In genomic region chr15:101966808-101967207, GRCm38 (mm10) we compare ENCODE assay signal across 17 mouse cellular contexts. TPM values are rescaled to one million over a fixed set of nuclear protein-coding genes. Genes with fewer than 3 reads are reported as not detected.
DNase-seq lines count a peak whose midpoint lies in the region; ATAC-seq and TF ChIP-seq lines count a peak whose summit lies in the region.
"Had no signal": no experiment of that assay in that cellular context is flagged by ENCODE, and none has a peak within 500 bp of the region (broad histone marks: within the 10 kb centered on the region; RNA-seq: fewer than 3 reads in every experiment).

No protein-coding gene starts in this region.

- H3K27me3 ChIP-seq in kidney, embryonic 16.5 days (ENCODE audit: insufficient read depth, low read length): no peaks in the 10 kb centered on the region
- H3K27me3 ChIP-seq in intestine, postnatal 0 days (replicated peaks; ENCODE audit: control insufficient read depth, insufficient read depth, low read length): no peaks in the 10 kb centered on the region
- 0 out of 2 replicates have a peak, but pooled peaks cover 3% of the 10 kb centered on the region for H3K27me3 ChIP-seq in neural tube, embryonic 15.5 days (replicated peaks)
- H3K27me3 ChIP-seq: neural tube, embryonic 13.5 days had no signal

- no peaks in the 10 kb centered on the region for H3K9me3 ChIP-seq in kidney, embryonic 16.5 days (ENCODE audit: low read length)
- no peaks in the 10 kb centered on the region for H3K9me3 ChIP-seq in intestine, postnatal 0 days (ENCODE audit: control insufficient read depth)
- H3K9me3 ChIP-seq in neural tube, embryonic 15.5 days (replicated peaks): no peaks in the 10 kb centered on the region
- H3K9me3 ChIP-seq: liver, embryonic 12.5 days; megakaryocyte, embryonic 14.5 days; neural tube, embryonic 13.5 days had no signal

- no peak overlapping the region for H3K4me3 ChIP-seq in kidney, embryonic 16.5 days (ENCODE audit: low read length)
- no peak overlapping the region for H3K4me3 ChIP-seq in intestine, postnatal 0 days (ENCODE audit: low read depth, low read length)
- no peak overlapping the region for H3K4me3 ChIP-seq in neural tube, embryonic 15.5 days (replicated peaks)
- H3K4me3 ChIP-seq: liver, embryonic 12.5 days; megakaryocyte, embryonic 14.5 days; neural tube, embryonic 13.5 days had no signal

- peak; percentile 27 for DNase-seq in kidney, adult 11 months
- DNase-seq in heart, postnatal 10 days: peak; percentile 41 to 54
- peak; percentile 91 for DNase-seq in lung, postnatal 36 days
- DNase-seq in layer of hippocampus, adult 9-11 months: no peak
- DNase-seq: adrenal gland, postnatal 14 days; cerebellum, postnatal 14 days; thymus, postnatal 36 days had no signal

- no peak overlapping the region for H3K27ac ChIP-seq in kidney, embryonic 16.5 days (ENCODE audit: low read length)
- no peak overlapping the region for H3K27ac ChIP-seq in intestine, postnatal 0 days (ENCODE audit: low read depth, low read length)
- H3K27ac ChIP-seq in neural tube, embryonic 15.5 days (replicated peaks): no peak overlapping the region
- H3K27ac ChIP-seq: hindbrain, embryonic 14.5 days; liver, embryonic 12.5 days; neural tube, embryonic 13.5 days had no signal

- no peak for ATAC-seq in kidney, embryonic 16.5 days (ENCODE audit: low FRiP score, low TSS enrichment)
- ATAC-seq in intestine, postnatal 0 days: peak; percentile 42; the same call in 1 of the 2 replicates
- ATAC-seq in neural tube, embryonic 15.5 days (ENCODE audit: low FRiP score): no peak
- ATAC-seq: liver, embryonic 12.5 days had no signal

- 0 out of 2 replicates have a peak, but pooled peaks cover 6% of the 10 kb centered on the region for H3K4me1 ChIP-seq in kidney, embryonic 16.5 days (ENCODE audit: insufficient read depth, low read length)
- no peaks in the 10 kb centered on the region for H3K4me1 ChIP-seq in intestine, postnatal 0 days (replicated peaks; ENCODE audit: control insufficient read depth, insufficient read depth, low read length)
- no peaks in the 10 kb centered on the region for H3K4me1 ChIP-seq in neural tube, embryonic 15.5 days
- H3K4me1 ChIP-seq: liver, embryonic 12.5 days; neural tube, embryonic 13.5 days had no signal

- H3K36me3 ChIP-seq in kidney, embryonic 16.5 days (ENCODE audit: insufficient read depth, low read length): no peaks in the 10 kb centered on the region
- H3K36me3 ChIP-seq in intestine, postnatal 0 days (ENCODE audit: control insufficient read depth, insufficient read depth): no peaks in the 10 kb centered on the region
- H3K36me3 ChIP-seq in neural tube, embryonic 15.5 days: no peaks in the 10 kb centered on the region
- H3K36me3 ChIP-seq: liver, embryonic 12.5 days; neural tube, embryonic 13.5 days had no signal

- no peak overlapping the region for H3K9ac ChIP-seq in kidney, embryonic 16.5 days (replicated peaks; ENCODE audit: low read length)
- no peak overlapping the region for H3K9ac ChIP-seq in intestine, postnatal 0 days (ENCODE audit: low read depth, low read length)
- no peak overlapping the region for H3K9ac ChIP-seq in neural tube, embryonic 15.5 days (replicated peaks)
- H3K9ac ChIP-seq: hindbrain, embryonic 14.5 days; liver, embryonic 12.5 days; neural tube, embryonic 13.5 days had no signal

- no peak for TF ChIP-seq CTCF in intestine, postnatal 0 days (IDR thresholded peaks at IDR 0.05; ENCODE audit: low read depth)

- no peak overlapping the region for H3K4me2 ChIP-seq in kidney, embryonic 16.5 days (replicated peaks; ENCODE audit: low read depth, low read length)
- H3K4me2 ChIP-seq in intestine, postnatal 0 days (replicated peaks; ENCODE audit: low read depth): no peak overlapping the region
- no peak overlapping the region for H3K4me2 ChIP-seq in neural tube, embryonic 15.5 days
- H3K4me2 ChIP-seq: hindbrain, embryonic 14.5 days; liver, embryonic 12.5 days; neural tube, embryonic 13.5 days had no signal

- WGBS in kidney, embryonic 16.5 days: 72% methylated on average over 8 of the region's 8 CpGs
- 61% methylated on average over 8 of the region's 8 CpGs for WGBS in intestine, postnatal 0 days
- WGBS in neural tube, embryonic 15.5 days: 78% methylated on average over 8 of the region's 8 CpGs

- intact Hi-C loops in heart, postnatal 10 days (cut with DNase I): no loop called here

RNA-seq across cellular contexts. Expression of gene Krt78, which starts 12.7 kb away (rescaled TPM):
- polyA plus RNA-seq in kidney, embryonic 16.5 days (2015; fragmentation: Nextera tagmentation; extraction: Ambion mirVana): 0.06 and 0.16 TPM in 2 replicates
- not detected for total RNA-seq in heart, postnatal 10 days (2021)
- polyA plus RNA-seq in intestine, postnatal 0 days (2015; fragmentation: Nextera tagmentation; extraction: Ambion mirVana): 0.03 and 0.07 TPM in 2 replicates
- 0.05 TPM in 2 replicates for polyA plus RNA-seq in neural tube, embryonic 15.5 days (2015; fragmentation: Nextera tagmentation; extraction: Ambion mirVana)
- total RNA-seq: adrenal gland, postnatal 14 days; left cerebral cortex, postnatal 25 days had no signal
- polyA plus RNA-seq: kidney, embryonic 14.5 days; liver, embryonic 12.5 days; neural tube, embryonic 13.5 days had no signal

RNA-seq across cellular contexts. Expression of gene Krt79, which starts 26.7 kb away (rescaled TPM):
- polyA plus RNA-seq in kidney, embryonic 16.5 days (2015; fragmentation: Nextera tagmentation; extraction: Ambion mirVana): 0.41 and 0.42 TPM in 2 replicates
- under 1 TPM; 0.36 to 0.40 TPM for total RNA-seq in heart, postnatal 10 days (2021)
- 0.21 and 0.27 TPM in 2 replicates for polyA plus RNA-seq in intestine, postnatal 0 days (2015; fragmentation: Nextera tagmentation; extraction: Ambion mirVana)
- 0.23 and 0.27 TPM in 2 replicates for polyA plus RNA-seq in neural tube, embryonic 15.5 days (2015; fragmentation: Nextera tagmentation; extraction: Ambion mirVana)
- total RNA-seq: left cerebral cortex, postnatal 25 days; MEL had no signal
- polyA plus RNA-seq: liver, embryonic 12.5 days had no signal

RNA-seq across cellular contexts. Expression of gene Krt8, which starts 37.5 kb away (rescaled TPM):
- 267 and 282 TPM in 2 replicates for polyA plus RNA-seq in kidney, embryonic 16.5 days (2015; fragmentation: Nextera tagmentation; extraction: Ambion mirVana)
- total RNA-seq in heart, postnatal 10 days (2021): 1 to 10 TPM; 3.5 to 4.8 TPM
- polyA plus RNA-seq in intestine, postnatal 0 days (2015; fragmentation: Nextera tagmentation; extraction: Ambion mirVana): 940 and 1,037 TPM in 2 replicates
- polyA plus RNA-seq in neural tube, embryonic 15.5 days (2015; fragmentation: Nextera tagmentation; extraction: Ambion mirVana): 2.2 and 297 TPM in 2 replicates

RNA-seq across cellular contexts. Expression of gene Krt4, which starts 42.3 kb away (rescaled TPM):
- 0.42 and 0.82 TPM in 2 replicates for polyA plus RNA-seq in kidney, embryonic 16.5 days (2015; fragmentation: Nextera tagmentation; extraction: Ambion mirVana)
- not detected for total RNA-seq in heart, postnatal 10 days (2021)
- 0.17 TPM in 1 of 2 replicates, not detected in the other for polyA plus RNA-seq in intestine, postnatal 0 days (2015; fragmentation: Nextera tagmentation; extraction: Ambion mirVana)
- polyA plus RNA-seq in neural tube, embryonic 15.5 days (2015; fragmentation: Nextera tagmentation; extraction: Ambion mirVana): 2.8 and 3.4 TPM in 2 replicates
- total RNA-seq: adrenal gland, postnatal 14 days; left cerebral cortex, postnatal 25 days; MEL had no signal
- polyA plus RNA-seq: hindbrain, embryonic 14.5 days; liver, embryonic 12.5 days had no signal
